Mouse (Mus musculus) lung, postnatal 14 days (tissue): ENCODE results near the gene Aqp3.
A peak's percentile ranks its signal among the peaks of the same experiment; 100 is the strongest.

Experiments used
- DNase-seq: peaks from one replicate; pipeline ENCODE4 v3.0.0; 2021

The Aqp3 gene

GRCm38 (mm10) chr4:41097871-41098576, at the start of gene Aqp3:
TSS of gene Aqp3 (minus strand) at chr4:41098183.
- peak; percentile 32 for DNase-seq

GRCm38 (mm10) chr4:41142601-41143000, 44.6 kb upstream of the Aqp3 start:
- no peak for DNase-seq

- DNase-seq = no peak
Observed at GRCm38 (mm10) chr4:41140174-41140875, 42.3 kb upstream of the Aqp3 start.

GRCm38 (mm10) chr4:41136811-41137210, 38.8 kb upstream of the Aqp3 start:
- DNase-seq = no peak

GRCm38 (mm10) chr4:41136454-41136805, 38.4 kb upstream of the Aqp3 start:
- no peak for DNase-seq

- DNase-seq = peak; percentile 59
Observed at GRCm38 (mm10) chr4:41135711-41136453, 37.9 kb upstream of the Aqp3 start, which contains the start of gene Ube2r2. TSS of gene Ube2r2 (plus strand) at chr4:41135743.

- peak; percentile 80 for DNase-seq
Observed at GRCm38 (mm10) chr4:41134935-41135710, 37.1 kb upstream of the Aqp3 start.

GRCm38 (mm10) chr4:41133529-41134291, 35.7 kb upstream of the Aqp3 start:
- DNase-seq = no peak

- DNase-seq = no peak
Observed at GRCm38 (mm10) chr4:41132471-41132870, 34.5 kb upstream of the Aqp3 start.

- DNase-seq = no peak
Observed at GRCm38 (mm10) chr4:41129836-41130235, 31.9 kb upstream of the Aqp3 start.

GRCm38 (mm10) chr4:41129406-41129805, 31.4 kb upstream of the Aqp3 start:
- peak; percentile 75 for DNase-seq

- peak; percentile 97 for DNase-seq
Observed at GRCm38 (mm10) chr4:41124180-41124951, 26.4 kb upstream of the Aqp3 start, which contains the start of gene Nol6. TSS of gene Nol6 (minus strand) at chr4:41124455.

- DNase-seq = peak; percentile 75
Observed at GRCm38 (mm10) chr4:41118706-41119292, 20.8 kb upstream of the Aqp3 start.

GRCm38 (mm10) chr4:41116817-41117216, 18.8 kb upstream of the Aqp3 start:
- DNase-seq = no peak

- no peak for DNase-seq
Observed at GRCm38 (mm10) chr4:41115793-41116192, 17.8 kb upstream of the Aqp3 start.

- DNase-seq = no peak
Observed at GRCm38 (mm10) chr4:41115074-41115473, 17.1 kb upstream of the Aqp3 start.

GRCm38 (mm10) chr4:41114358-41115070, 16.5 kb upstream of the Aqp3 start:
- DNase-seq = no peak

GRCm38 (mm10) chr4:41108717-41109425, 10.9 kb upstream of the Aqp3 start:
- no peak for DNase-seq

- DNase-seq = no peak
Observed at GRCm38 (mm10) chr4:41107440-41107839, 9.5 kb upstream of the Aqp3 start.
